Mouse (Mus musculus) lung, embryonic 14.5 days (tissue): ENCODE measurements around the gene Tenm3. TPM values are rescaled to one million over a fixed set of nuclear protein-coding genes. Genes with fewer than 3 reads are reported as not detected.

Source experiments
- ATAC-seq: fragments of 200-750 bp; cut with Nextera tagmentation; 2 replicates; pipeline ENCODE4 v1.8.0; 2017; ENCODE audit warnings: mild to moderate bottlenecking, moderate TSS enrichment, moderate library complexity; ENCODE audit not compliant: insufficient read depth
- DNase-seq: peaks from one replicate; pipeline ENCODE4 v3.0.0-alpha.2; 2015
- H3K27ac ChIP-seq: fragments of 300-500 bp; sonication (generic); 2 replicates; pipeline ENCODE4 v1.5.1; 2014; ENCODE audit warnings: low read depth, mild to moderate bottlenecking, moderate library complexity
- H3K27me3 ChIP-seq: fragments of 300-500 bp; sonication (generic); 2 replicates; pipeline ENCODE4 v1.6.1; 2014; ENCODE audit warnings: low read length, control low read depth; ENCODE audit not compliant: insufficient read depth
- H3K36me3 ChIP-seq: fragments of 300-500 bp; sonication (generic); 2 replicates; pipeline ENCODE4 v1.6.1; 2014; ENCODE audit warnings: control low read depth; ENCODE audit not compliant: insufficient read depth
- H3K4me1 ChIP-seq: fragments of 300-500 bp; sonication (generic); 2 replicates; pipeline ENCODE4 v1.6.1; 2014; ENCODE audit warnings: antibody characterized with exemption, control low read depth; ENCODE audit not compliant: insufficient read depth
- H3K4me2 ChIP-seq: fragments of 300-500 bp; sonication (generic); 2 replicates; pipeline ENCODE4 v1.6.1; 2014; ENCODE audit warnings: mild to moderate bottlenecking
- H3K4me3 ChIP-seq: fragments of 300-500 bp; sonication (generic); 2 replicates; pipeline ENCODE4 v1.5.1; 2014; ENCODE audit warnings: low read depth, low read length
- H3K9ac ChIP-seq: fragments of 300-500 bp; sonication (generic); 2 replicates; pipeline ENCODE4 v1.6.1; 2014
- H3K9me3 ChIP-seq: fragments of 300-500 bp; sonication (generic); 2 replicates; pipeline ENCODE4 v1.6.1; 2016; ENCODE audit warnings: low read depth, low read length, control low read depth
- CTCF ChIP-seq: IDR thresholded peaks from 2 replicates; pipeline ENCODE4 v1.5.1; 2016; ENCODE audit warnings: antibody characterized with exemption, low read depth
- WGBS: fragments of 180-500 bp; shearing (Covaris S2); extraction: QIAGEN DNeasy Blood & Tissue Kit; methylation state at CpG from one replicate; pipeline ENCODE4 v1.1.7; 2014; 5-methylcytosine and 5-hydroxymethylcytosine counted together
- polyA plus RNA-seq: library from polyadenylated mRNA; unstranded; fragments of >200 nt; fragmentation: Nextera tagmentation; extraction: Ambion mirVana; gene quantifications from 2 replicates; pipeline ENCODE4 v1.2.1, GENCODE M21; 2014

The Tenm3 gene
- polyA plus RNA-seq, 1 experiment from 2014 or later: 9.8 TPM

GRCm38 (mm10) chr8:48646110-48646509 is 197.6 kb downstream of the Tenm3 start:
- no peak for TF ChIP-seq CTCF
- no peak overlapping the region for H3K4me3 ChIP-seq
- ATAC-seq (no peak), DNase-seq (no peak)
- H3K27me3 ChIP-seq: no peaks in the 10 kb centered on the region
- no peaks in the 10 kb centered on the region for H3K4me1 ChIP-seq
- H3K27ac ChIP-seq: no peak overlapping the region
- WGBS: 59% methylated on average over 18 of the region's 18 CpGs
- H3K4me2 ChIP-seq: peak overlapping the region; percentile 8
- H3K9ac ChIP-seq: no peak overlapping the region
- H3K9me3 ChIP-seq: no peaks in the 10 kb centered on the region
- no peaks in the 10 kb centered on the region for H3K36me3 ChIP-seq

GRCm38 (mm10) chr8:48638129-48638528 is 205.6 kb downstream of the Tenm3 start:
- no peaks in the 10 kb centered on the region for H3K27me3 ChIP-seq
- no peak overlapping the region for H3K4me3 ChIP-seq
- DNase-seq (no peak), ATAC-seq (no peak)
- no peak overlapping the region for H3K27ac ChIP-seq
- no peaks in the 10 kb centered on the region for H3K36me3 ChIP-seq
- 75% methylated on average over 4 of the region's 4 CpGs for WGBS
- H3K9me3 ChIP-seq: no peaks in the 10 kb centered on the region
- H3K4me2 ChIP-seq: no peak overlapping the region
- no peak overlapping the region for H3K9ac ChIP-seq
- TF ChIP-seq CTCF: no peak
- no peaks in the 10 kb centered on the region for H3K4me1 ChIP-seq

DNA sequence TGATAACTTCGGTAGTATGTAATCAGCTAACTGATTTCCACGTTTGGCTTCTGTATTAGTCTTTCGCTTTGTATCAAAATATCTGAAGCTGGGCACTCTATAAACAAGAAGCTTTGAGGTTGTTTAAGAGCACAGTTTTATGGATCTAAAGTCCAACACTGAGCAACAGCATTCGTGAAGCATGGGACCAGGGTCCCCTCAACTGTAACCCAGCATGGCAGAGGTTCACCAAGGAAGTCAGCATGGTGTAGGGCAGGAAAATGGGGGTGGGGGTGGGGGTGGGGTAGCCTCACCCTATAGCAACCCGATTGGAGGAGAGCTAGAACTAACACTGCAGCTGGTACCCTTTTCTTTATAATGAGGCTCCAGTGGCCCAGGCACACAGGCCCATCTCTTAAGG is 206.8 kb downstream of the Tenm3 start:
- no peaks in the 10 kb centered on the region for H3K27me3 ChIP-seq
- H3K4me1 ChIP-seq: no peaks in the 10 kb centered on the region
- no peak for DNase-seq
- H3K9me3 ChIP-seq: no peaks in the 10 kb centered on the region
- H3K4me3 ChIP-seq: no peak overlapping the region
- WGBS: 72% methylated on average over 5 of the region's 5 CpGs
- no peak overlapping the region for H3K9ac ChIP-seq
- no peak for TF ChIP-seq CTCF
- no peak overlapping the region for H3K27ac ChIP-seq
- no peak for ATAC-seq
- H3K4me2 ChIP-seq: no peak overlapping the region
- no peaks in the 10 kb centered on the region for H3K36me3 ChIP-seq

- Histone ChIP-seq H3K27ac (no peak overlapping the region), H3K36me3 (no peaks in the 10 kb centered on the region), H3K9ac (no peak overlapping the region), H3K4me1 (no peaks in the 10 kb centered on the region), H3K4me3 (no peak overlapping the region), H3K4me2 (no peak overlapping the region), H3K9me3 (no peaks in the 10 kb centered on the region), H3K27me3 (no peaks in the 10 kb centered on the region)
- DNase-seq: no peak
- no peak for ATAC-seq
- 31% methylated on average over 4 of the region's 4 CpGs for WGBS
- TF ChIP-seq CTCF: no peak
Measured at GRCm38 (mm10) chr8:48635815-48636214, 207.9 kb downstream of the Tenm3 start.

DNA sequence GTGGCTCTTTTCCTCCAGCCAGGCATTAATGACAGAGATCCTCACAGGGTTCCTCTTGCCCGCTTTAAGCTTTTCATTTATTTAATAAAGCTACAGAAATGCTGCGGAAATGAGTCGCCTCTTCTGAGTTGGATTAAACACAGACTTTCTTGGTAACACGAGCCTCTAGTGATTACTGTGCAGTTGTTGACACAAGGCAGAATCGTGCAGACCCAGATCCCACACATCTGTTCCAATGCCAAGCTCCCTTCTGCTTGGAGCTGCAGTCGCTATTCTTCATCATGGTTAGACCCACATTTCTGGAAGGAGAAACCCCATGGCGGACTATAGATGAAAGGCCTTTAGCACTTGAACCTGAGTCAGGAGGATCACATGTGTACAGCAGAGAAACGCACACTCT is 210.3 kb downstream of the Tenm3 start:
- DNase-seq (no peak), ATAC-seq (no peak)
- WGBS: 46% methylated on average over 8 of the region's 8 CpGs
- H3K4me1 ChIP-seq: no peaks in the 10 kb centered on the region
- no peaks in the 10 kb centered on the region for H3K9me3 ChIP-seq
- no peak overlapping the region for H3K9ac ChIP-seq
- no peak overlapping the region for H3K4me3 ChIP-seq
- H3K27me3 ChIP-seq: no peaks in the 10 kb centered on the region
- no peak overlapping the region for H3K27ac ChIP-seq
- H3K4me2 ChIP-seq: no peak overlapping the region
- H3K36me3 ChIP-seq: no peaks in the 10 kb centered on the region
- TF ChIP-seq CTCF: no peak

DNA sequence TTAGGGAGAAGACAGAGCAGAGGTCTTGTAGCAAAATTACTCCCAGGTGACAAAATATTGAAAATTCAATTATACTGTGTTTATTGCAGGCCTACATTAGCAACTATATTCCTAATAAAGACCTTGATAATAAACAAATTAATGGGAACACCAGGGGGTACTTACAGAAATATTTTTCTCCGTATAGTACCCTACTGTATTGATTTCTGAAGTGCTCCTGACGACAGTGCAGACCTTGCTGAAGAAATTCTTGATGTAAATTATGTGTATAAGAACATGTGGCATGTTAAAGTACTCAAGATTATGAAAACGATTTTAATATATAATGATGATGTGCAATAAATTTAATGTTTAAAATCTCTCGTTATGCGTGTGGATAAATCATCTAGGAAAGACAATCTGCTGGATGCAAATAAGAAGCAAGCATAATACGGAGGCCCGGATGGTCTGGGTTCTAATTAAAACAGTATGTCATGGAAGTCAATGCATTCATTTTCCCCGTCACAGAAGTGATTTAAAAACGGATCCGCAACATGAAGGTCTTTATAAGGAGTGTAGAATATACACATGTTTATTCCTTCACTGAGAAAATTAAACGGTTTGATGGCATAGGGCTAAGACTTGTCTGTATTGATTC is 221.1 kb downstream of the Tenm3 start:
- H3K4me1 ChIP-seq: no peaks in the 10 kb centered on the region
- H3K27me3 ChIP-seq: no peaks in the 10 kb centered on the region
- no peak overlapping the region for H3K9ac ChIP-seq
- no peaks in the 10 kb centered on the region for H3K36me3 ChIP-seq
- no peaks in the 10 kb centered on the region for H3K9me3 ChIP-seq
- no peak overlapping the region for H3K4me2 ChIP-seq
- no peak for TF ChIP-seq CTCF
- ATAC-seq: no peak
- no peak overlapping the region for H3K4me3 ChIP-seq
- 80% methylated on average over 11 of the region's 11 CpGs for whole genome bisulfite sequencing
- no peak for DNase-seq
- H3K27ac ChIP-seq: no peak overlapping the region

GRCm38 (mm10) chr8:48615088-48615487 is 228.7 kb downstream of the Tenm3 start:
- no peak overlapping the region for H3K27ac ChIP-seq
- no peaks in the 10 kb centered on the region for H3K9me3 ChIP-seq
- no peak for TF ChIP-seq CTCF
- H3K9ac ChIP-seq: no peak overlapping the region
- DNase-seq (peak; percentile 45), ATAC-seq (no peak)
- H3K4me1 ChIP-seq: peaks cover 2% of the 10 kb centered on the region; the same call in 1 of the 2 replicates
- no peak overlapping the region for H3K4me3 ChIP-seq
- 34% methylated on average over 8 of the region's 8 CpGs for WGBS
- H3K36me3 ChIP-seq: no peaks in the 10 kb centered on the region
- no peaks in the 10 kb centered on the region for H3K27me3 ChIP-seq
- H3K4me2 ChIP-seq: no peak overlapping the region
